Mouse (Mus musculus): Measurements from ENCODE around the gene Pik3ca. TPM values are rescaled to one million over a fixed set of nuclear protein-coding genes. Genes with fewer than 3 reads are reported as not detected.
A peak's percentile ranks its signal among the peaks of the same experiment; 100 is the strongest.

The Pik3ca gene
- polyA plus RNA-seq, 1 experiment from 2014 or later = 3.4 TPM

GRCm38 (mm10) chr3:32366246-32366734, 31.2 kb upstream of the Pik3ca start:
- TF ChIP-seq EP300 (IDR thresholded peaks at IDR 0.05; ENCODE audit: low read depth) (no peak), CTCF (IDR thresholded peaks at IDR 0.05; ENCODE audit: low read depth) (no peak)
- peak overlapping the region; percentile 94 for H3K4me2 ChIP-seq (ENCODE audit: low read depth, low read length)
- peaks cover 6% of the 10 kb centered on the region; the same call in 1 of the 2 replicates for H3K4me1 ChIP-seq (ENCODE audit: insufficient read depth)
- H3K4me3 ChIP-seq (ENCODE audit: low read depth, low read length) = peak overlapping the region; percentile 83
- H3K9ac ChIP-seq (replicated peaks) = peak overlapping the region; percentile 71; the same call in 1 of the 2 replicates
- H3K27ac ChIP-seq (ENCODE audit: low read depth) = no peak overlapping the region
- no peak; the same call in 1 of the 2 replicates for ATAC-seq
- no peaks in the 10 kb centered on the region for H3K9me3 ChIP-seq (ENCODE audit: low read length)
- no peaks in the 10 kb centered on the region for H3K36me3 ChIP-seq (replicated peaks; ENCODE audit: insufficient read depth, low read length)
- no peaks in the 10 kb centered on the region for H3K27me3 ChIP-seq (ENCODE audit: insufficient read depth, low read length)
- 59% methylated on average over 17 of the region's 17 CpGs for WGBS (ENCODE audit: insufficient replicate concordance)
- DNase-seq = no peak

- Histone ChIP-seq H3K4me1 (ENCODE audit: insufficient read depth) (peaks cover 6% of the 10 kb centered on the region; the same call in 1 of the 2 replicates), H3K36me3 (replicated peaks; ENCODE audit: insufficient read depth, low read length) (no peaks in the 10 kb centered on the region), H3K27me3 (ENCODE audit: insufficient read depth, low read length) (no peaks in the 10 kb centered on the region), H3K27ac (ENCODE audit: low read depth) (no peak overlapping the region), H3K9ac (replicated peaks) (no peak overlapping the region), H3K4me2 (ENCODE audit: low read depth, low read length) (no peak overlapping the region), H3K4me3 (ENCODE audit: low read depth, low read length) (no peak overlapping the region), H3K9me3 (ENCODE audit: low read length) (no peaks in the 10 kb centered on the region)
- 85% methylated on average over 1 of the region's 1 CpGs for WGBS (ENCODE audit: insufficient replicate concordance)
- DNase-seq = no peak
- TF ChIP-seq EP300 (IDR thresholded peaks at IDR 0.05; ENCODE audit: low read depth) = no peak
- no peak for TF ChIP-seq CTCF (IDR thresholded peaks at IDR 0.05; ENCODE audit: low read depth)
- no peak for ATAC-seq
Measured at GRCm38 (mm10) chr3:32367516-32367915, 30.0 kb upstream of the Pik3ca start.

GRCm38 (mm10) chr3:32371957-32372356, 25.5 kb upstream of the Pik3ca start:
- Histone ChIP-seq H3K4me2 (ENCODE audit: low read depth, low read length) (no peak overlapping the region), H3K36me3 (replicated peaks; ENCODE audit: insufficient read depth, low read length) (no peaks in the 10 kb centered on the region), H3K4me3 (ENCODE audit: low read depth, low read length) (no peak overlapping the region), H3K27me3 (ENCODE audit: insufficient read depth, low read length) (no peaks in the 10 kb centered on the region), H3K9me3 (ENCODE audit: low read length) (no peaks in the 10 kb centered on the region), H3K9ac (replicated peaks) (no peak overlapping the region), H3K4me1 (ENCODE audit: insufficient read depth) (no peaks in the 10 kb centered on the region), H3K27ac (ENCODE audit: low read depth) (no peak overlapping the region)
- WGBS (ENCODE audit: insufficient replicate concordance) = 68% methylated on average over 7 of the region's 7 CpGs
- ATAC-seq = no peak
- no peak for TF ChIP-seq CTCF (IDR thresholded peaks at IDR 0.05; ENCODE audit: low read depth)
- TF ChIP-seq EP300 (IDR thresholded peaks at IDR 0.05; ENCODE audit: low read depth) = no peak
- no peak for DNase-seq

- Histone ChIP-seq H3K27me3 (ENCODE audit: insufficient read depth, low read length) (no peaks in the 10 kb centered on the region), H3K4me1 (ENCODE audit: insufficient read depth) (no peaks in the 10 kb centered on the region), H3K4me2 (ENCODE audit: low read depth, low read length) (no peak overlapping the region), H3K27ac (ENCODE audit: low read depth) (no peak overlapping the region), H3K9ac (replicated peaks) (no peak overlapping the region), H3K9me3 (ENCODE audit: low read length) (no peaks in the 10 kb centered on the region), H3K36me3 (replicated peaks; ENCODE audit: insufficient read depth, low read length) (no peaks in the 10 kb centered on the region), H3K4me3 (ENCODE audit: low read depth, low read length) (no peak overlapping the region)
- DNase-seq (no peak), ATAC-seq (no peak)
- no peak for TF ChIP-seq EP300 (IDR thresholded peaks at IDR 0.05; ENCODE audit: low read depth)
- TF ChIP-seq CTCF (IDR thresholded peaks at IDR 0.05; ENCODE audit: low read depth) = no peak
- 82% methylated on average over 8 of the region's 8 CpGs for WGBS (ENCODE audit: insufficient replicate concordance)
Measured at GRCm38 (mm10) chr3:32372470-32372869, 25.0 kb upstream of the Pik3ca start.

- no peak overlapping the region for H3K4me2 ChIP-seq (ENCODE audit: low read depth, low read length)
- TF ChIP-seq CTCF (IDR thresholded peaks at IDR 0.05; ENCODE audit: low read depth) (no peak), EP300 (IDR thresholded peaks at IDR 0.05; ENCODE audit: low read depth) (no peak)
- ATAC-seq (no peak), DNase-seq (no peak)
- H3K27ac ChIP-seq (ENCODE audit: low read depth) = no peak overlapping the region
- no peaks in the 10 kb centered on the region for H3K36me3 ChIP-seq (replicated peaks; ENCODE audit: insufficient read depth, low read length)
- H3K9me3 ChIP-seq (ENCODE audit: low read length) = no peaks in the 10 kb centered on the region
- no peaks in the 10 kb centered on the region for H3K27me3 ChIP-seq (ENCODE audit: insufficient read depth, low read length)
- no peak overlapping the region for H3K4me3 ChIP-seq (ENCODE audit: low read depth, low read length)
- 82% methylated on average over 6 of the region's 6 CpGs for WGBS (ENCODE audit: insufficient replicate concordance)
- no peak overlapping the region for H3K9ac ChIP-seq (replicated peaks)
- no peaks in the 10 kb centered on the region for H3K4me1 ChIP-seq (ENCODE audit: insufficient read depth)
Measured at GRCm38 (mm10) chr3:32373236-32373635, 24.2 kb upstream of the Pik3ca start.

GRCm38 (mm10) chr3:32379891-32380290, 17.6 kb upstream of the Pik3ca start:
- WGBS (ENCODE audit: insufficient replicate concordance) = 40% methylated on average over 2 of the region's 2 CpGs
- Histone ChIP-seq H3K4me2 (ENCODE audit: low read depth, low read length) (no peak overlapping the region), H3K27ac (ENCODE audit: low read depth) (no peak overlapping the region), H3K36me3 (replicated peaks; ENCODE audit: insufficient read depth, low read length) (no peaks in the 10 kb centered on the region), H3K9ac (replicated peaks) (no peak overlapping the region), H3K4me1 (ENCODE audit: insufficient read depth) (no peaks in the 10 kb centered on the region), H3K9me3 (ENCODE audit: low read length) (no peaks in the 10 kb centered on the region), H3K4me3 (ENCODE audit: low read depth, low read length) (no peak overlapping the region), H3K27me3 (ENCODE audit: insufficient read depth, low read length) (no peaks in the 10 kb centered on the region)
- DNase-seq (no peak), ATAC-seq (no peak)
- TF ChIP-seq CTCF (IDR thresholded peaks at IDR 0.05; ENCODE audit: low read depth) (peak; percentile 73), EP300 (IDR thresholded peaks at IDR 0.05; ENCODE audit: low read depth) (no peak)

- ATAC-seq (no peak), DNase-seq (no peak)
- TF ChIP-seq CTCF (IDR thresholded peaks at IDR 0.05; ENCODE audit: low read depth) (no peak), EP300 (IDR thresholded peaks at IDR 0.05; ENCODE audit: low read depth) (no peak)
- 48% methylated on average over 3 of the region's 3 CpGs for WGBS (ENCODE audit: insufficient replicate concordance)
- H3K4me3 ChIP-seq (ENCODE audit: low read depth, low read length) = no peak overlapping the region
- H3K4me1 ChIP-seq (ENCODE audit: insufficient read depth) = no peaks in the 10 kb centered on the region
- no peak overlapping the region for H3K9ac ChIP-seq (replicated peaks)
- H3K27me3 ChIP-seq (ENCODE audit: insufficient read depth, low read length) = no peaks in the 10 kb centered on the region
- H3K36me3 ChIP-seq (replicated peaks; ENCODE audit: insufficient read depth, low read length) = no peaks in the 10 kb centered on the region
- no peak overlapping the region for H3K27ac ChIP-seq (ENCODE audit: low read depth)
- no peaks in the 10 kb centered on the region for H3K9me3 ChIP-seq (ENCODE audit: low read length)
- no peak overlapping the region for H3K4me2 ChIP-seq (ENCODE audit: low read depth, low read length)
Measured at GRCm38 (mm10) chr3:32381556-32381955, 15.9 kb upstream of the Pik3ca start.
